16 mouse cellular contexts compared by ENCODE assay signal in the genomic region with DNA sequence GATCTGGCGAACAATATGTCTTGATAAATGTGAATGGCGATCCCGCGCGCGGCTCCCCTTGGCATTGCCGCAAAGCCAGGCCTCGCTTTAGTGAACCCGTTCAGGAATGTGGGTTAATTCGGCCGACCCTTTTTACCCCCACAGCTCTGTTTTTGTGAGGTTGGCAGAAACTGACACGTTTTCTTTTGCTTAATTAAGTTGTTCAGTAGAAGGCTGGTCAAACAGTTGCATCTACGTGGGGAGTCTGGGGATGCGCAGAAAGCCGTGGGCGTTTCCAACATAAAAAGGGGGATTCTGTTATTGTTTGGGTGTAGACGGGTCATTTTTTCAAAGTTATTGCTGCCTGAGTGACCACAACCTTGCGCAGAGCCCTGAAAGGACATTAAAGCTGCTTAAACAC. TPM values are rescaled to one million over a fixed set of nuclear protein-coding genes. Genes with fewer than 3 reads are reported as not detected.
A peak's percentile ranks its signal among the peaks of the same experiment; 100 is the strongest.
DNase-seq lines count a peak whose midpoint lies in the region; ATAC-seq lines count a peak whose summit lies in the region.
"Had no signal": no experiment of that assay in that cellular context is flagged by ENCODE, and none has a peak within 500 bp of the region (broad histone marks: within the 10 kb centered on the region; RNA-seq: fewer than 3 reads in every experiment).

No protein-coding gene starts in this region.

- 5% methylated on average over 18 of the region's 18 CpGs for WGBS in forebrain, embryonic 12.5 days
- WGBS in hindbrain, embryonic 15.5 days = 11% methylated on average over 18 of the region's 18 CpGs
- 16% methylated on average over 18 of the region's 18 CpGs for WGBS in neural tube, embryonic 12.5 days

- DNase-seq in embryo, embryonic 9.5 days (ENCODE audit: extremely low spot score) = peak; percentile 50
- no peak for DNase-seq in lung, postnatal 4 days
- DNase-seq in testis, postnatal 10 days (ENCODE audit: low spot score) = no peak
- DNase-seq in thymus, postnatal 36 days = no peak
- DNase-seq in kidney, postnatal 36 days = no peak
- DNase-seq: gastrocnemius, postnatal 36 days; kidney, postnatal 10 days; spleen, adult 18-20 months had no signal

- H3K36me3 ChIP-seq in forebrain, embryonic 12.5 days (replicated peaks) = no peaks in the 10 kb centered on the region
- no peaks in the 10 kb centered on the region for H3K36me3 ChIP-seq in hindbrain, embryonic 15.5 days
- H3K36me3 ChIP-seq in neural tube, embryonic 12.5 days = no peaks in the 10 kb centered on the region
- H3K36me3 ChIP-seq: heart, embryonic 13.5 days; lung, embryonic 15.5 days had no signal

- ATAC-seq in forebrain, embryonic 12.5 days (ENCODE audit: low FRiP score) = peak; percentile 44
- ATAC-seq in hindbrain, embryonic 15.5 days (ENCODE audit: low FRiP score, low read depth) = no peak
- no peak for ATAC-seq in neural tube, embryonic 12.5 days (ENCODE audit: low FRiP score, low read depth)
- ATAC-seq: CD4-positive, CD25-positive, alpha-beta regulatory T cell, adult 4 months had no signal

- H3K27ac ChIP-seq in forebrain, embryonic 12.5 days = peak overlapping the region; percentile 16; the same call in 1 of the 2 replicates
- H3K27ac ChIP-seq in hindbrain, embryonic 15.5 days (replicated peaks) = peak overlapping the region; percentile 52
- H3K27ac ChIP-seq in neural tube, embryonic 12.5 days = no peak overlapping the region
- H3K27ac ChIP-seq: heart, embryonic 13.5 days; left cerebral cortex, adult 2 months; lung, embryonic 15.5 days had no signal

- H3K9ac ChIP-seq in forebrain, embryonic 12.5 days = no peak overlapping the region
- H3K9ac ChIP-seq in hindbrain, embryonic 15.5 days = no peak overlapping the region
- H3K9ac ChIP-seq in neural tube, embryonic 12.5 days = no peak overlapping the region
- H3K9ac ChIP-seq: heart, embryonic 13.5 days; lung, embryonic 15.5 days had no signal

- H3K27me3 ChIP-seq in forebrain, embryonic 12.5 days = peaks cover 97% of the 10 kb centered on the region
- H3K27me3 ChIP-seq in hindbrain, embryonic 15.5 days = peaks cover 77% of the 10 kb centered on the region
- peaks cover 92% of the 10 kb centered on the region for H3K27me3 ChIP-seq in neural tube, embryonic 12.5 days (replicated peaks)

- peaks cover 70% of the 10 kb centered on the region for H3K4me1 ChIP-seq in forebrain, embryonic 12.5 days
- H3K4me1 ChIP-seq in hindbrain, embryonic 15.5 days (replicated peaks) = peaks cover 28% of the 10 kb centered on the region
- peaks cover 18% of the 10 kb centered on the region; the same call in 1 of the 2 replicates for H3K4me1 ChIP-seq in neural tube, embryonic 12.5 days
- H3K4me1 ChIP-seq: heart, embryonic 13.5 days; lung, embryonic 15.5 days; megakaryocyte, embryonic 14.5 days had no signal

- H3K4me3 ChIP-seq in forebrain, embryonic 12.5 days (replicated peaks) = peak overlapping the region; percentile 19
- H3K4me3 ChIP-seq in hindbrain, embryonic 15.5 days = peak overlapping the region; percentile 25
- H3K4me3 ChIP-seq in neural tube, embryonic 12.5 days = peak overlapping the region; percentile 3; the same call in 1 of the 2 replicates
- H3K4me3 ChIP-seq: heart, embryonic 13.5 days; left cerebral cortex, adult 2 months; lung, embryonic 15.5 days; megakaryocyte, embryonic 14.5 days had no signal

- H3K4me2 ChIP-seq in forebrain, embryonic 12.5 days = peak overlapping the region; percentile 42
- H3K4me2 ChIP-seq in hindbrain, embryonic 15.5 days = peak overlapping the region; percentile 48
- peak overlapping the region; percentile 39; the same call in 1 of the 2 replicates for H3K4me2 ChIP-seq in neural tube, embryonic 12.5 days (replicated peaks)
- H3K4me2 ChIP-seq: heart, embryonic 13.5 days; lung, embryonic 15.5 days had no signal

- H3K9me3 ChIP-seq in forebrain, embryonic 12.5 days = no peaks in the 10 kb centered on the region
- H3K9me3 ChIP-seq in hindbrain, embryonic 15.5 days = no peaks in the 10 kb centered on the region
- H3K9me3 ChIP-seq in neural tube, embryonic 12.5 days = no peaks in the 10 kb centered on the region
- H3K9me3 ChIP-seq: heart, embryonic 13.5 days; lung, embryonic 15.5 days; megakaryocyte, embryonic 14.5 days had no signal

RNA-seq across cellular contexts. Expression of gene Olig1, which starts 31.9 kb away (rescaled TPM):
- 9.9 and 11.8 TPM in 2 replicates for polyA plus RNA-seq in forebrain, embryonic 12.5 days (2016; fragmentation: Nextera tagmentation; extraction: Ambion mirVana)
- polyA plus RNA-seq in hindbrain, embryonic 15.5 days (2015; fragmentation: Nextera tagmentation; extraction: Ambion mirVana) = 121 and 136 TPM in 2 replicates
- 3.1 and 5.1 TPM in 2 replicates for polyA plus RNA-seq in neural tube, embryonic 12.5 days (2016; fragmentation: Nextera tagmentation; extraction: Ambion mirVana)
- polyA plus RNA-seq: CD4-positive, CD25-positive, alpha-beta regulatory T cell, adult 4 months; heart, embryonic 13.5 days had no signal
